32 mouse cellular contexts compared by ENCODE assay signal in the genomic region with DNA sequence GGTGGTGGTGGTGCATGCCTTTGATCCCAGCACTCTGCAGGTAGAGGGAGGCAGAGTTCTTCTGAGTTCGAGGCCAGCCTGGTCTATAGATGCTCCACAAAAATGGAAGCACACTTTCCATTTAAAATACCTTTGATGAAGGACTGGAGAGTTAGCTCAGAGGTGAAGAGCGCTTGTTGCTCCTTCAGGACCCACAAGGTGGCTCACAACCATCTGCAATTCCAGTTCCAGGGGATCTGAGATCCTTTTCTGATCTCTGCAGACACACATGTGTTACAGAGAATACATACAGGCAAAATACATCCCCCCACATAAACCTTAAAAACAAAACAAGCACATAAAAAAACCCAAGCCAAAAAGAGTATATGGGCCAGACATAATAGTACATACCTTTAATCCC. TPM values are rescaled to one million over a fixed set of nuclear protein-coding genes. Genes with fewer than 3 reads are reported as not detected.
A peak's percentile ranks its signal among the peaks of the same experiment; 100 is the strongest.
DNase-seq lines count a peak whose midpoint lies in the region; ATAC-seq and TF ChIP-seq lines count a peak whose summit lies in the region.
"Had no signal": no experiment of that assay in that cellular context is flagged by ENCODE, and none has a peak within 500 bp of the region (broad histone marks: within the 10 kb centered on the region; RNA-seq: fewer than 3 reads in every experiment).

No protein-coding gene starts in this region.

- no peak overlapping the region for H3K27ac ChIP-seq in forebrain, embryonic 14.5 days (ENCODE audit: low read depth, low read length)
- no peak overlapping the region for H3K27ac ChIP-seq in forebrain, embryonic 11.5 days (ENCODE audit: low read depth, low read length)
- no peak overlapping the region for H3K27ac ChIP-seq in lung, postnatal 0 days (ENCODE audit: low read length)
- H3K27ac ChIP-seq: forebrain, embryonic 13.5 days; heart, embryonic 10.5 days; heart, embryonic 15.5 days; hindbrain, embryonic 12.5 days; kidney, embryonic 15.5 days; limb, embryonic 13.5 days; lung, embryonic 15.5 days; neural tube, embryonic 13.5 days had no signal

- peaks cover 17% of the 10 kb centered on the region for H3K4me1 ChIP-seq in forebrain, embryonic 14.5 days (ENCODE audit: control insufficient read depth, insufficient read depth, low read length)
- peaks cover 9% of the 10 kb centered on the region for H3K4me1 ChIP-seq in forebrain, embryonic 11.5 days (replicated peaks; ENCODE audit: control insufficient read depth, insufficient read depth, low read length)
- H3K4me1 ChIP-seq in lung, postnatal 0 days (ENCODE audit: insufficient read depth, low read depth, low read length) = peaks cover 5% of the 10 kb centered on the region

- H3K9ac ChIP-seq in forebrain, embryonic 14.5 days (ENCODE audit: low read length) = no peak overlapping the region
- H3K9ac ChIP-seq in forebrain, embryonic 11.5 days (ENCODE audit: low read length) = no peak overlapping the region
- no peak overlapping the region for H3K9ac ChIP-seq in lung, postnatal 0 days (replicated peaks; ENCODE audit: low read depth)
- H3K9ac ChIP-seq: forebrain, embryonic 13.5 days; heart, embryonic 15.5 days; hindbrain, embryonic 12.5 days; kidney, embryonic 15.5 days; limb, embryonic 13.5 days; lung, embryonic 15.5 days; neural tube, embryonic 13.5 days had no signal

- H3K4me3 ChIP-seq in forebrain, embryonic 14.5 days (ENCODE audit: low read depth, low read length) = no peak overlapping the region
- no peak overlapping the region for H3K4me3 ChIP-seq in forebrain, embryonic 11.5 days (ENCODE audit: low read depth, low read length)
- no peak overlapping the region for H3K4me3 ChIP-seq in lung, postnatal 0 days (ENCODE audit: low read depth, low read length)
- H3K4me3 ChIP-seq: erythroblast, embryonic 14.5 days; forebrain, embryonic 13.5 days; heart, embryonic 10.5 days; heart, embryonic 15.5 days; hindbrain, embryonic 12.5 days; kidney, embryonic 15.5 days; limb, embryonic 13.5 days; lung, embryonic 15.5 days; megakaryocyte, embryonic 14.5 days; neural tube, embryonic 13.5 days had no signal

- H3K27me3 ChIP-seq in forebrain, embryonic 14.5 days (replicated peaks; ENCODE audit: control insufficient read depth, insufficient read depth, low read length) = no peaks in the 10 kb centered on the region
- no peaks in the 10 kb centered on the region for H3K27me3 ChIP-seq in forebrain, embryonic 11.5 days (ENCODE audit: control insufficient read depth, insufficient read depth, low read length)
- no peaks in the 10 kb centered on the region for H3K27me3 ChIP-seq in lung, postnatal 0 days (replicated peaks; ENCODE audit: insufficient read depth, low read length)
- H3K27me3 ChIP-seq: forebrain, embryonic 13.5 days; heart, embryonic 15.5 days; hindbrain, embryonic 12.5 days; kidney, embryonic 15.5 days; limb, embryonic 13.5 days; lung, embryonic 15.5 days; neural tube, embryonic 13.5 days had no signal

- TF ChIP-seq CTCF in lung, postnatal 0 days (IDR thresholded peaks at IDR 0.05) = 0 out of 2 replicates have a peak, but pooled peaks have one; percentile 2
- peak; percentile 20; the same call in 1 of the 2 replicates for TF ChIP-seq CTCF in brain, embryonic 14.5 days (IDR thresholded peaks at IDR 0.05; ENCODE audit: borderline replicate concordance, extremely low read depth, insufficient read depth, insufficient read length)

- TF ChIP-seq POLR2A in brain, embryonic 14.5 days (IDR thresholded peaks at IDR 0.05; ENCODE audit: borderline replicate concordance, extremely low read depth, insufficient read depth, insufficient read length, poor library complexity, severe bottlenecking) = no peak

- peak; percentile 29 for DNase-seq in forebrain, embryonic 14.5 days (ENCODE audit: low spot score)
- DNase-seq in forebrain, embryonic 11.5 days (ENCODE audit: low spot score) = no peak
- no peak for DNase-seq in lung, postnatal 0 days (ENCODE audit: low spot score)
- no peak for DNase-seq in lung, postnatal 36 days
- DNase-seq in 416B (ENCODE audit: low read depth) = peak; percentile 13
- peak; percentile 56 for DNase-seq in brain, embryonic 14.5 days (ENCODE audit: low read depth)
- DNase-seq in urinary bladder, adult 18-20 months (ENCODE audit: low spot score in 2 of 2) = no peak
- DNase-seq: adrenal gland, adult 2 months; adrenal gland, postnatal 36 days; cerebellum, adult 8-10 months; cerebellum, postnatal 25 days; gastrocnemius, postnatal 25 days; kidney, adult 11 months; kidney, postnatal 4 days; lung, postnatal 4 days; right cerebral cortex, postnatal 25 days; spleen, adult 18-20 months; thymus, adult 18-20 months; thymus, postnatal 25 days had no signal

- H3K9me3 ChIP-seq in forebrain, embryonic 14.5 days (replicated peaks; ENCODE audit: control insufficient read depth, low read length) = no peaks in the 10 kb centered on the region
- no peaks in the 10 kb centered on the region for H3K9me3 ChIP-seq in forebrain, embryonic 11.5 days (ENCODE audit: control insufficient read depth, low read length)
- no peaks in the 10 kb centered on the region for H3K9me3 ChIP-seq in lung, postnatal 0 days (ENCODE audit: low read length)
- H3K9me3 ChIP-seq: forebrain, embryonic 13.5 days; heart, embryonic 10.5 days; heart, embryonic 15.5 days; hindbrain, embryonic 12.5 days; kidney, embryonic 15.5 days; limb, embryonic 13.5 days; lung, embryonic 15.5 days; megakaryocyte, embryonic 14.5 days; neural tube, embryonic 13.5 days had no signal

- 58% methylated on average over 2 of the region's 2 CpGs for WGBS in forebrain, embryonic 14.5 days
- WGBS in forebrain, embryonic 11.5 days = 59% methylated on average over 2 of the region's 2 CpGs
- 57% methylated on average over 2 of the region's 2 CpGs for WGBS in lung, postnatal 0 days

- H3K4me2 ChIP-seq in forebrain, embryonic 14.5 days (ENCODE audit: low read length) = no peak overlapping the region
- no peak overlapping the region for H3K4me2 ChIP-seq in forebrain, embryonic 11.5 days (ENCODE audit: low read depth, low read length, severe bottlenecking)
- H3K4me2 ChIP-seq in lung, postnatal 0 days (replicated peaks; ENCODE audit: low read depth, low read length) = no peak overlapping the region
- H3K4me2 ChIP-seq: forebrain, embryonic 13.5 days; heart, embryonic 15.5 days; hindbrain, embryonic 12.5 days; limb, embryonic 13.5 days; liver, embryonic 11.5 days; lung, embryonic 15.5 days; neural tube, embryonic 13.5 days had no signal

- ATAC-seq in forebrain, embryonic 14.5 days = no peak
- ATAC-seq in forebrain, embryonic 11.5 days (replicated peaks; ENCODE audit: low FRiP score) = no peak
- ATAC-seq in lung, postnatal 0 days = no peak
- ATAC-seq: activated CD4-positive, CD25-positive, alpha-beta regulatory T cell, adult 4 months; CD4-positive, CD25-positive, alpha-beta regulatory T cell, adult 4 months; forebrain, embryonic 13.5 days had no signal

- no peak for TF ChIP-seq EP300 in lung, postnatal 0 days (IDR thresholded peaks at IDR 0.05)

- H3K36me3 ChIP-seq in forebrain, embryonic 14.5 days (ENCODE audit: control insufficient read depth, insufficient read depth, low read length) = no peaks in the 10 kb centered on the region
- H3K36me3 ChIP-seq in forebrain, embryonic 11.5 days (ENCODE audit: control insufficient read depth, insufficient read depth, low read length) = no peaks in the 10 kb centered on the region
- no peaks in the 10 kb centered on the region for H3K36me3 ChIP-seq in lung, postnatal 0 days (ENCODE audit: insufficient read depth, low read length)
- H3K36me3 ChIP-seq: heart, embryonic 10.5 days; heart, embryonic 15.5 days; hindbrain, embryonic 12.5 days; kidney, embryonic 15.5 days; limb, embryonic 13.5 days; lung, embryonic 15.5 days; neural tube, embryonic 13.5 days had no signal

RNA-seq across cellular contexts. Expression of a gene that starts 2.4 kb away (rescaled TPM):
- polyA plus RNA-seq in forebrain, embryonic 14.5 days (2014; fragmentation: Nextera tagmentation; extraction: Ambion mirVana) = 195 and 201 TPM in 2 replicates
- polyA plus RNA-seq in forebrain, embryonic 11.5 days (2014; fragmentation: Nextera tagmentation; extraction: Ambion mirVana) = 193 and 215 TPM in 2 replicates
- 82.2 and 82.9 TPM in 2 replicates for polyA plus RNA-seq in lung, postnatal 0 days (2015; fragmentation: Nextera tagmentation; extraction: Ambion mirVana)
- 138 and 148 TPM in 2 replicates for polyA plus RNA-seq in brain, embryonic 14.5 days (2012; rRNA removed)

RNA-seq across cellular contexts. Expression of a gene that starts 23.9 kb away (rescaled TPM):
- 34.4 and 39.7 TPM in 2 replicates for polyA plus RNA-seq in forebrain, embryonic 14.5 days (2014; fragmentation: Nextera tagmentation; extraction: Ambion mirVana)
- 28.2 and 30.8 TPM in 2 replicates for polyA plus RNA-seq in forebrain, embryonic 11.5 days (2014; fragmentation: Nextera tagmentation; extraction: Ambion mirVana)
- polyA plus RNA-seq in lung, postnatal 0 days (2015; fragmentation: Nextera tagmentation; extraction: Ambion mirVana) = 18.4 and 21.0 TPM in 2 replicates
- polyA plus RNA-seq in brain, embryonic 14.5 days (2012; rRNA removed) = 58.3 and 69.5 TPM in 2 replicates

Comparison
In these comparisons a context has a peak if more than half of its experiments do, and no peak if none do; other contexts are left out.
1. DNase-seq: peak in forebrain, embryonic 14.5 days (single experiment), 416B (single experiment) and brain, embryonic 14.5 days (single experiment); none in forebrain, embryonic 11.5 days (single experiment), lung, postnatal 0 days (single experiment), lung, postnatal 36 days (single experiment) and urinary bladder, adult 18-20 months (0 of 2).